Mouse (Mus musculus) telencephalon, adult 2 months (tissue): ENCODE results near the gene Lig3.
"Not testable (repeated sequence)": the region's sequence is repeated elsewhere in the genome, so short reads cannot be mapped to it uniquely, and the experiment has no call there.

ENCODE experiments used
- DNase-seq: peaks from one replicate; pipeline ENCODE4 v3.0.0-alpha.2; 2011; ENCODE audit warnings: low read depth, low spot score

Gene Lig3

GRCm38 (mm10) chr11:82831008-82831893 lies 50.3 kb downstream of the Lig3 start:
- no peak for DNase-seq

- DNase-seq = not testable (repeated sequence)
Measured at GRCm38 (mm10) chr11:82832402-82832801, 51.5 kb downstream of the Lig3 start.

- DNase-seq = no peak
Measured at GRCm38 (mm10) chr11:82833929-82834328, 53.0 kb downstream of the Lig3 start.

GRCm38 (mm10) chr11:82834359-82834758 lies 53.5 kb downstream of the Lig3 start:
- DNase-seq = not testable (repeated sequence)

GRCm38 (mm10) chr11:82835616-82836432 lies 54.9 kb downstream of the Lig3 start:
- no peak for DNase-seq

- no peak for DNase-seq
Measured at GRCm38 (mm10) chr11:82837192-82837591, 56.3 kb downstream of the Lig3 start.

- no peak for DNase-seq
Measured at GRCm38 (mm10) chr11:82837848-82838247, 56.9 kb downstream of the Lig3 start.

- DNase-seq = no peak
Measured at GRCm38 (mm10) chr11:82838511-82838910, 57.6 kb downstream of the Lig3 start.

- DNase-seq = no peak
Measured at GRCm38 (mm10) chr11:82844771-82845414, 64.0 kb downstream of the Lig3 start.

GRCm38 (mm10) chr11:82845415-82846078 lies 64.6 kb downstream of the Lig3 start:
- peak; percentile 54 for DNase-seq

GRCm38 (mm10) chr11:82846079-82846436 lies 65.2 kb downstream of the Lig3 start:
- DNase-seq = no peak

GRCm38 (mm10) chr11:82846938-82847337 lies 66.0 kb downstream of the Lig3 start:
- no peak for DNase-seq

GRCm38 (mm10) chr11:82847571-82848000 lies 66.7 kb downstream of the Lig3 start:
- DNase-seq = no peak

GRCm38 (mm10) chr11:82850259-82850658 lies 69.4 kb downstream of the Lig3 start:
- DNase-seq = no peak

GRCm38 (mm10) chr11:82852115-82852514 lies 71.2 kb downstream of the Lig3 start:
- no peak for DNase-seq

- no peak for DNase-seq
Measured at GRCm38 (mm10) chr11:82852540-82852939, 71.6 kb downstream of the Lig3 start.

GRCm38 (mm10) chr11:82852958-82853357 lies 72.0 kb downstream of the Lig3 start:
- no peak for DNase-seq
